Mouse (Mus musculus) CH12.LX (cell line): ENCODE data around the gene Smarca4.

Experiments used
- CHD1 ChIP-seq: IDR thresholded peaks from 2 replicates; pipeline ENCODE4 v1.6.1; 2012; ENCODE audit warnings: low read depth, low read length, improper control_type of control experiment, inconsistent platforms
- ELF1 ChIP-seq: IDR thresholded peaks from 2 replicates; pipeline ENCODE4 v1.6.1; 2014; ENCODE audit warnings: low read depth, mild to moderate bottlenecking, inconsistent platforms, low read length, improper control_type of control experiment
- MAZ ChIP-seq: IDR thresholded peaks from 2 replicates; pipeline ENCODE4 v1.6.1; 2012; ENCODE audit warnings: low read depth, mild to moderate bottlenecking, inconsistent platforms, low read length, improper control_type of control experiment, moderate library complexity
- POLR2A ChIP-seq: IDR thresholded peaks from 2 replicates; pipeline ENCODE4 v1.6.1; 2011; ENCODE audit warnings: low read depth, mild to moderate bottlenecking, improper control_type of control experiment, low read length
- TCF12 ChIP-seq: IDR thresholded peaks from 2 replicates; pipeline ENCODE4 v1.6.1; 2014; ENCODE audit warnings: low read depth, mild to moderate bottlenecking, inconsistent platforms, low read length, improper control_type of control experiment

DNA sequence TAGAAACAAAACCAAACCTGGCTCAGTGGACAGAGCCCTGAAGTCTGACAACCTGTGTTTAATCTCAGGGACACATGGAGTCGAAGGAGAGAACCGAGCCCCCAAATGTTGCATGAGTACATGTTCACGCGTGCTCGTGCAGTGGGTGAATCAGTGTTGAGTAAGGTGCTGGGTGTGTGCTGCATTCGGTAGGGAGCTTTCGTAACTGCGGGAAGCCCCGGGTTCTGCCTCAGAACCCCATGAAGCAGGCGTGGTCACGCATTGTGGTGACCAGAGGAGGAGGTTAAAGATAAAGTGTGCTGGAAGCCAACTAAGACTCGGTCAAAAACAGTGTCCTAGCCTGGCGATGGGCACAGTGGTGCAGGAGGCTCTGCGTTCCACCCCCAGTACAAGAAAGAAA is 124.5 kb downstream of the Smarca4 start:
- TF ChIP-seq POLR2A = no peak
- TF ChIP-seq TCF12 = no peak
- TF ChIP-seq ELF1 = no peak
- no peak for TF ChIP-seq CHD1
- no peak for TF ChIP-seq MAZ
